Mouse (Mus musculus) C2C12 (cell line): Measurements from ENCODE around the gene Mum1. TPM values are rescaled to one million over a fixed set of nuclear protein-coding genes. Genes with fewer than 3 reads are reported as not detected.
A peak's percentile ranks its signal among the peaks of the same experiment; 100 is the strongest.

Experiments
- H3K27me3 ChIP-seq: one replicate; pipeline ENCODE4 v1.6.1; 2011; ENCODE audit not compliant: control insufficient read depth, insufficient read depth, insufficient read length
- H3K36me3 ChIP-seq: one replicate; pipeline ENCODE4 v1.6.1; 2011; ENCODE audit not compliant: control insufficient read depth, insufficient read depth
- H3K4me3 ChIP-seq: one replicate; pipeline ENCODE4 v1.5.1; 2011; ENCODE audit warnings: mild to moderate bottlenecking, control low read depth; ENCODE audit not compliant: poor library complexity, insufficient read depth, severe bottlenecking
- H3K79me2 ChIP-seq: one replicate; pipeline ENCODE4 v1.6.1; 2011; ENCODE audit not compliant: control insufficient read depth, insufficient read depth
- H3K79me3 ChIP-seq: one replicate; pipeline ENCODE4 v1.6.1; 2011; ENCODE audit warnings: low read depth, control low read depth
- H3ac ChIP-seq: one replicate; pipeline ENCODE3; 2011; ENCODE audit warnings: low read depth; ENCODE audit not compliant: control insufficient read depth, insufficient read length
- CEBPB ChIP-seq: IDR thresholded peaks from one replicate; pipeline ENCODE4 v1.6.1; 2011; ENCODE audit warnings: low read depth, mild to moderate bottlenecking, control low read depth, moderate library complexity
- CTCF ChIP-seq: IDR thresholded peaks from one replicate; pipeline ENCODE4 v1.5.1; 2011; ENCODE audit not compliant: control insufficient read depth, insufficient read depth, insufficient read length
- FOSL1 ChIP-seq: IDR thresholded peaks from one replicate; pipeline ENCODE4 v1.8.0; 2011; ENCODE audit warnings: mild to moderate bottlenecking, low read length; ENCODE audit not compliant: poor library complexity, insufficient read depth, severe bottlenecking
- MAX ChIP-seq: IDR thresholded peaks from one replicate; pipeline ENCODE4 v1.6.1; 2011; ENCODE audit warnings: mild to moderate bottlenecking, control low read depth
- MYOD1 ChIP-seq: IDR thresholded peaks from one replicate; pipeline ENCODE4 v1.6.1; 2011; ENCODE audit warnings: low read depth; ENCODE audit not compliant: control insufficient read depth, insufficient read length
- MYOG ChIP-seq: IDR thresholded peaks from one replicate; pipeline ENCODE4 v1.6.1; 2011; ENCODE audit not compliant: control insufficient read depth, insufficient read length; ENCODE audit errors: extremely low read depth
- USF1 ChIP-seq: IDR thresholded peaks from one replicate; pipeline ENCODE4 v1.6.1; 2011; ENCODE audit warnings: low read depth, mild to moderate bottlenecking, control low read depth, moderate library complexity
- polyA plus RNA-seq: library from polyadenylated mRNA; unstranded; fragments of >200 nt; fragmentation: generic; extraction: Trizol; gene quantifications from one replicate; pipeline ENCODE4 v1.2.1, GENCODE M21; 2012; ENCODE audit warnings: missing spikeins

Mum1 gene
- polyA plus RNA-seq, 1 experiment, result 57.7 TPM

DNA sequence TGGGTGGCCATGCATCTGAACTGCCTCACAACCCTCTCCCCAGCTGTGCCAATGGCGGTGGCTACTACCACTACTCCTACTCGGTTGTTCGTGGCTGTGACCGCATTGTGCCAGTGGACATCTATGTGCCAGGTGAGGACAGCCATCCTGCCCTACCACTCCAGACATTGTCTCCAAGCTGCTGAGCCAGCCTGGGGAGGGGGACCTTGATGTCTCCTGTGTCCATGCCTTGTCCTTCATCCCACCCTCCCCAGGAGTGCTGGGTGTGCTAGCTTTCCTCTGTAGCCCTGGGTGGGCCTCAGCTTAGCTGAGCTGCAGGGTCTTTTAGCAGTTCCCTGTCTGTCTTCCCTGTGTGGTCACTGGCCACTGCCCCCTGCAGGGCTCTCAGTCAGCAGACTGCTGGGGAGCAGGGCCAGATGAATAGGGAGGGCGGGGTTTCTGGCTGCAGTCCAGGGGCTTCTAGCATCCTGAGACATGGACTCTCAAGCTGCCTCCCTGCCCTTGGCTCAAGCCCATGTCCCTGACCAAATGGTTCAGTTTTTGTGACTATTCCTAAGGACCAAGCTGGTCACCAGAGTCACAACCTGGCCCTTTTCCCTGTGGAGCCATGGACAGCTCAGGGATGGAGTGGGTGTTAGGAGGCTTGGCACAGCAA lies 29.8 kb downstream of the Mum1 start:
- Histone ChIP-seq H3K36me3 (peaks cover 72% of the 10 kb centered on the region), H3K79me3 (peaks cover 16% of the 10 kb centered on the region)

DNA sequence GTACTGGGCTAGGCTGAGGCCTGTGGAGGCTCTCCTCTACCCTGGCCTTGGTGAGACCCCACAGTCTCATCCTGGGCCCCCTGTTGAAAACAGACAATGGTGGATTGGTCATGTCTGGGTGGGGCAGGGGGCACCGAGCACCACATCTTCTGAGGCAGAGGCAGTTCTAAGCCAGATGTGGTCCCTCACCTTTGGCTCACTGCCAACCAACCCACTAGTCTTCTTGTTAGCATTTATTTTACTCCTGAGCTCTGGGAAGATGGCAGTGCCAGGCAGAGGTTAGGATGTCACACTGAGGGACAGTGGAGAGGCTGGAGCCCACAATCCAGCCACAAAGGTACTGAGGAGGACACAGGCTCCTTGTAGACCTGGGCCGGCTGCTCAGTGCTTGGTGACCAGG lies 31.7 kb downstream of the Mum1 start:
- H3K4me3 ChIP-seq, result no peak overlapping the region
- H3ac ChIP-seq, result no peak overlapping the region
- H3K79me3 ChIP-seq, result peaks cover 9% of the 10 kb centered on the region
- H3K36me3 ChIP-seq, result peaks cover 60% of the 10 kb centered on the region
- no peak for TF ChIP-seq MYOD1
- H3K79me2 ChIP-seq, result peaks cover 20% of the 10 kb centered on the region
- H3K27me3 ChIP-seq, result no peaks in the 10 kb centered on the region

More for the DNA sequence above, 29.8 kb downstream of the Mum1 start:
- H3K4me3 ChIP-seq, result no peak overlapping the region
- no peak overlapping the region for H3ac ChIP-seq
- no peak for TF ChIP-seq MYOD1
- no peak for TF ChIP-seq CEBPB
- TF ChIP-seq USF1, result no peak
- no peak for TF ChIP-seq MYOG
- no peak for TF ChIP-seq FOSL1
- no peak for TF ChIP-seq CTCF
- peaks cover 29% of the 10 kb centered on the region for H3K79me2 ChIP-seq
- H3K27me3 ChIP-seq, result no peaks in the 10 kb centered on the region

DNA sequence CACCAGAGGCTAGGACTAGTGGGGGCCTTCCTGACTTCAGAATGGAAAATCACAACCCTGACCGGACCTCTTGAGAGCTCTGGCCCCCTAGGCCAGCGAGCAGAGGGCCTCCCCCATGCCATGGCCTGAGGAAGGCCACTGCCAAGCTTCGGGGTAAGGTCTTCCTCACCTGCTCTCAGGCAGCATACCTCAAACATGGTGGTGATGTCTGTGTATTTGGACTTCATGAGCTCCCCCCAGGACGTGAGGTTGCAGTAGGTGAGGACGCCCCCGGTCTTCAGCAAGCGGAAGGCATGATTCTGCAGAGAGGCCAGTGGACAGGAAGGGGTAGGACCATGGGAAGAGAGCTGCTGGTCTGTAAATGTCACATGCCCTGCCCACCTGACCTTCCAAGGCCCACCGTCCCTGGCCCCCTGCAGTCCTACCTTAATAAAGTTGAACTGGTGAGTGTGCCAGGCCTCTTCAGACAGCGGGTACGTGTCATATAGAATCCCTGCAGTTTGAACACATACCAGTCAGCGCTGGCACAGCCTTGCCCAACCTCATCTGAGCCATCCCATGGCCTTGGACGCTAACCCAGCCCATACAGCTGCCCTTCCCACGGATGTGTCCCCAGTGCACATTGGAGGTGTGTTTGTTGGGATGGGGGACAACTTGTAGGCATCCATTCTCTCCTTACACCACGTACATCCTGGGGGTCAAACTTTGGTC lies 32.7 kb downstream of the Mum1 start:
- Histone ChIP-seq H3ac (peak overlapping the region; percentile 19), H3K36me3 (peaks cover 55% of the 10 kb centered on the region), H3K79me2 (peaks cover 23% of the 10 kb centered on the region), H3K79me3 (peaks cover 7% of the 10 kb centered on the region), H3K4me3 (no peak overlapping the region), H3K27me3 (no peaks in the 10 kb centered on the region)
- TF ChIP-seq CTCF (no peak), MYOD1 (no peak), MYOG (no peak), MAX (no peak), CEBPB (no peak), USF1 (no peak), FOSL1 (no peak)

DNA sequence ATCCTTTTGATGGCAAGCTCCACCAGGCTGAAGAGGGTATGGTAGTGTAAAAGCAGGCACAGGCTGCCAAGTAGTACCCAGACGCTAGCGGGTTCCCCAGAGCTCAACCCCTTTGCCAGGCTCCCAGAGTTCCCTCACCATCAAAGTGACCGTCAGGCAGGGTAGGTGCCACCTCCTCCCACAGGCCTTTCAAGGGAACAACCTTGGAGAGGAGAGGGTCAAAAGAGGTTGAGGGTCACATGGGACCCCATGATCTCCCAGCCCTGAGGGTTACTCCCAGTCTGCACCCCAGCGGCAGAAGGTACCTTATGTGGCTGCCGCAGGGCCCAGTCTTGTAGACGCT lies 33.2 kb downstream of the Mum1 start:
- H3K4me3 ChIP-seq, result no peak overlapping the region
- TF ChIP-seq CEBPB (no peak), MYOG (no peak), CTCF (no peak), MAX (no peak), FOSL1 (no peak), MYOD1 (no peak), USF1 (no peak)
- H3K36me3 ChIP-seq, result peaks cover 50% of the 10 kb centered on the region
- no peaks in the 10 kb centered on the region for H3K27me3 ChIP-seq
- peaks cover 7% of the 10 kb centered on the region for H3K79me3 ChIP-seq
- H3K79me2 ChIP-seq, result peaks cover 23% of the 10 kb centered on the region
- peak overlapping the region; percentile 2 for H3ac ChIP-seq

DNA sequence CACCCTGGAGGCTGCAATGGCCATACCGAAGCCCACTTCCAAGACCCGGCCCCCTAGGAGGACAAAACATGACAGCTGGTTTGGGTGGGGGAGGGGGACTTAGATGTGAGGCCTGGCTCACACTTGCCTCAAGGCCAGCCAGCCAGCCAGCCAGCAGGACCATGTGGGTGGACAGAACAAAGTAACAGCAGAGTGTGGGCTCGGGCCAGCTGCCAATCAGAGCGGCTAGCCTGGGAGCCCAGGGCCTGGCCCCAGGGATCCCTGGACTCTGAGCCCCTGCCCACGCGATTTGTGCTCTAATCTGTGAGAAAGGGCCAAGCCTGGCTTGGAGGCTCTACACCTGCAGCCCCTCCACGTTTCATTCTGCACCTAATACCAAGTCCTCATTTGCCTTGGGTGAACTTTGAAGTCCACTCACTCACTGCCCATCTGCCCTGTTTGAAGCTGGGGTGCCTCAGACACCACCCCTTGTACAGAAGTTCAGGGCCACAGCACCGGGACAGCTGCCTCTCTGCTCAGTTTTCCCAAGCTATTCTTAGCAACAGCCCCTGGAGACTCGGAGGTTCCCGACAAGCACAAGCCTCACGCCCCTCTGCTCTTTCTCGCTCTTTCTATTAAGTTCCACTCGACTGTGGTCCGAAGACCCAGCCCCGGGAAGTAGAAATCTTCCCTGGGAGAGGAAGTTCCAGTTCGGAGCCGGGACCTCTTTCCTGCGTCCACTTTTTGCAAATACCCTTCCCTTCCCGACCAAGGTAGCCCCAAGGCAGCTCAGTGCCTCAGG lies 33.8 kb downstream of the Mum1 start:
- Histone ChIP-seq H3K36me3 (peaks cover 43% of the 10 kb centered on the region), H3ac (peak overlapping the region; percentile 81), H3K27me3 (no peaks in the 10 kb centered on the region), H3K4me3 (peak overlapping the region; percentile 37), H3K79me2 (peaks cover 25% of the 10 kb centered on the region), H3K79me3 (peaks cover 7% of the 10 kb centered on the region)
- no peak for TF ChIP-seq MYOD1
- no peak for TF ChIP-seq MYOG
- no peak for TF ChIP-seq CTCF
- no peak for TF ChIP-seq CEBPB
- no peak for TF ChIP-seq USF1
- TF ChIP-seq FOSL1, result no peak
- no peak for TF ChIP-seq MAX
